Mouse (Mus musculus) cortical plate, adult 2 months (tissue): ENCODE measurements around the gene Recql.

ENCODE experiments used
- CTCF ChIP-seq: fragments of 200-500 bp; IDR thresholded peaks from 2 replicates; pipeline ENCODE4 v1.5.1; 2011; ENCODE audit warnings: mild to moderate bottlenecking, control low read depth, low read length; ENCODE audit not compliant: insufficient read depth; ENCODE audit errors: extremely low read depth
- POLR2A ChIP-seq: fragments of 200-500 bp; IDR thresholded peaks from 2 replicates; pipeline ENCODE4 v1.6.1; 2011; ENCODE audit warnings: mild to moderate bottlenecking, low read length, control low read depth; ENCODE audit not compliant: insufficient read depth; ENCODE audit errors: extremely low read depth

DNA sequence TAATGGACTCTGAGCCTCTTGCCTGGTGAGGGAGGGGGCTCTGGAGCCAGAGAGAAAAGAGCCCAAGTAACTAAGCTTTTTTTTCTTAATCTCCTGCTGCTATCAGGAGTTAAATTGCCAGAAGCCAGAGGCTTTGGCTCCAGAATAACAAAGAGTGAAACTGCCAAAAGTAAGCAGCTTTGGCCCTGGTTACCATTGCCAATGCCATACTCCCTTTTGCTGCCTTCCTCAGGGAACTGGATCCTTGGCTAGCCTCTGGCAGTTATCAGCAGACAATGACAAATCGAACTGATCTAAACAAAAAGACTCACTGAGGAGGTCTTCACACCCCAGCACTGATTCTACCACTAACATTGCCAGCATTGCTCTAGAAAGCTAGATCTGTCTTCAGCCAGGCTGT lies 24.3 kb upstream of the Recql start:
- TF ChIP-seq POLR2A (no peak), CTCF (no peak)
